In the genomic region with DNA sequence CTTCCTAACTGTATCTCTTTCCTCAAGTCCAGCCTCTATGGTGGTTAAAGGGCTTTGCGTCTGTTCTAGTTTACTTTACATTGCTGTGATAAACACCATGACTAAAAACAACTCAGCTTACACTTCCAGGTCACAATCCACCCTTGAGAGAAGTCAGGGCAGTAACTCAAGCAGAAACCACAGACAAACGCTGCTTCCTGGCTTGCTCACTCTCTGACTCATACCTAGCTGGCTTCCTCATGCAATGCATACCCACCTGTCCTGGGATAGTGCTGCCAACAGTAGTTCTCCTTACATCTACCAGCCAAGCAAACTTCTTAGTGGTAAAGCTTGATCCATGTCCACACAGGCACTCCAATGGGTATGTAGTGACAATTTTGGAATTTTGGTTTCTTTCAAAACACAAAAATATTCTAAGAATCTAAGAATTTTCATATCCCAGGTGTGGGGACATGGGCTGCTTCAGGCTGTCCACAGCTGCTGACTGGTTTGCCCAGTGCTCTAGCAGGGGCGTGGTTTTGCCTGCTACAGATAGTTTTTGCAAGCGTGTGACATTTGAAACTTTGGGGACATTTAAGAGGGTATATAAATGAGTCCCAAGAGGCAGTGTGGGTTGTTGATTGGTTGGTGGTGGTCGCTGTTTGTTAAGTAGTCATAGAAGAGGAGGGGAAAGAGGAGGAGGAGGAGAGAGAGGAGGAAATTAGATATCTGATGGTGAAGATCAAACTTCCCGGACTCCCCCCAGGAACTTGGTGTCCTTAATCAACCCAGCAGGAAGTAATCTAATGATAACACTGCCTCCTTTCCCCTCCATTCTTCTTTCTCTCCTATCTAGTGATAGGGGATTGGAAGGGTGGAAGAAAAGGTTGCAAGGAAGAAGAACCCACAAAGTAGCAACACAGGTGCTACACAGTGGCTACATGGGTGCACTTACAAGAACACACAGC, we compare ENCODE assay signal across 1 mouse cellular context.
TF ChIP-seq lines count a peak whose summit lies in the region.

No protein-coding gene starts in this region.

TF ChIP-seq in C2C12, 6 proteins besides CTCF, POLR2A, EP300 and RAD21:
- TF ChIP-seq FOSL1 (IDR thresholded peaks at IDR 0.05; ENCODE audit: insufficient read depth, low read length, poor library complexity, severe bottlenecking) = peak; percentile 45
- no peak for TF ChIP-seq MYOG (IDR thresholded peaks at IDR 0.05; ENCODE audit: control insufficient read depth, extremely low read depth, insufficient read length)
- peak; percentile 79 for TF ChIP-seq MYOD1 (IDR thresholded peaks at IDR 0.05; ENCODE audit: control insufficient read depth, insufficient read length, low read depth)
- TF ChIP-seq MAX (IDR thresholded peaks at IDR 0.05) = peak; percentile 16
